Comparison of ENCODE assay signal across 19 mouse cellular contexts in genomic region chr1:52111217-52111616, GRCm38 (mm10).
"Had no signal": no experiment of that assay in that cellular context is flagged by ENCODE, and none has a peak within 500 bp of the region (broad histone marks: within the 10 kb centered on the region; RNA-seq: fewer than 3 reads in every experiment).

No protein-coding gene starts in this region.

- H3K9me3 ChIP-seq: midbrain, embryonic 10.5 days; midbrain, embryonic 12.5 days; neural tube, embryonic 13.5 days; neural tube, embryonic 15.5 days had no signal

- H3K4me3 ChIP-seq: midbrain, embryonic 10.5 days; midbrain, embryonic 12.5 days; myocyte; neural tube, embryonic 13.5 days; neural tube, embryonic 15.5 days had no signal

- H3K27ac ChIP-seq: midbrain, embryonic 10.5 days; midbrain, embryonic 12.5 days; neural tube, embryonic 13.5 days; neural tube, embryonic 15.5 days had no signal

- H3K9ac ChIP-seq: lung, embryonic 14.5 days; midbrain, embryonic 12.5 days; neural tube, embryonic 13.5 days; neural tube, embryonic 15.5 days had no signal

- H3K36me3 ChIP-seq: midbrain, embryonic 10.5 days; midbrain, embryonic 12.5 days; neural tube, embryonic 13.5 days; neural tube, embryonic 15.5 days had no signal

- H3K27me3 ChIP-seq: midbrain, embryonic 12.5 days; neural tube, embryonic 13.5 days; neural tube, embryonic 15.5 days had no signal

- ATAC-seq: midbrain, embryonic 16.5 days had no signal

- DNase-seq: lung, adult 18-20 months; lung, embryonic 14.5 days; lung, postnatal 10 days; lung, postnatal 4 days; midbrain, embryonic 14.5 days; retina, postnatal 1 day; right cerebral cortex, adult 18-20 months; right cerebral cortex, postnatal 25 days; right cerebral cortex, postnatal 4 days; spleen, adult 18-20 months; thymus, adult 18-20 months; thymus, postnatal 14 days; thymus, postnatal 36 days had no signal

- H3K4me2 ChIP-seq: lung, embryonic 14.5 days; midbrain, embryonic 12.5 days; neural tube, embryonic 13.5 days; neural tube, embryonic 15.5 days had no signal
